23 mouse cellular contexts compared by ENCODE assay signal in genomic region chr6:49582040-49582707, GRCm38 (mm10).
DNase-seq lines count a peak whose midpoint lies in the region; ATAC-seq lines count a peak whose summit lies in the region.
"Had no signal": no experiment of that assay in that cellular context is flagged by ENCODE, and none has a peak within 500 bp of the region (broad histone marks: within the 10 kb centered on the region; RNA-seq: fewer than 3 reads in every experiment).

No protein-coding gene starts in this region.

- H3K4me3 ChIP-seq in forebrain, embryonic 15.5 days, result no peak overlapping the region
- no peak overlapping the region for H3K4me3 ChIP-seq in forebrain, embryonic 11.5 days (ENCODE audit: low read depth, low read length)
- no peak overlapping the region for H3K4me3 ChIP-seq in neural tube, embryonic 13.5 days
- no peak overlapping the region for H3K4me3 ChIP-seq in midbrain, embryonic 12.5 days
- H3K4me3 ChIP-seq: embryonic facial prominence, embryonic 10.5 days; heart, embryonic 15.5 days; limb, embryonic 12.5 days had no signal

- H3K9ac ChIP-seq in forebrain, embryonic 15.5 days (replicated peaks), result no peak overlapping the region
- H3K9ac ChIP-seq in forebrain, embryonic 11.5 days (ENCODE audit: low read length), result no peak overlapping the region
- H3K9ac ChIP-seq in neural tube, embryonic 13.5 days, result no peak overlapping the region
- H3K9ac ChIP-seq in midbrain, embryonic 12.5 days (replicated peaks), result no peak overlapping the region
- H3K9ac ChIP-seq: heart, embryonic 15.5 days; limb, embryonic 12.5 days; liver, postnatal 0 days had no signal

- 76% methylated on average over 8 of the region's 8 CpGs for WGBS in forebrain, embryonic 15.5 days
- 85% methylated on average over 8 of the region's 8 CpGs for WGBS in forebrain, embryonic 11.5 days
- WGBS in neural tube, embryonic 13.5 days, result 66% methylated on average over 8 of the region's 8 CpGs
- 69% methylated on average over 8 of the region's 8 CpGs for WGBS in midbrain, embryonic 12.5 days

- H3K27ac ChIP-seq in forebrain, embryonic 15.5 days (replicated peaks), result peak overlapping the region; percentile 15; the same call in 1 of the 2 replicates
- no peak overlapping the region for H3K27ac ChIP-seq in forebrain, embryonic 11.5 days (ENCODE audit: low read depth, low read length)
- peak overlapping the region; percentile 49; the same call in 1 of the 2 replicates for H3K27ac ChIP-seq in neural tube, embryonic 13.5 days (replicated peaks)
- H3K27ac ChIP-seq in midbrain, embryonic 12.5 days (replicated peaks), result peak overlapping the region; percentile 54
- H3K27ac ChIP-seq: embryonic facial prominence, embryonic 10.5 days; heart, embryonic 15.5 days; kidney, postnatal 0 days; limb, embryonic 12.5 days; macrophage had no signal

- H3K27me3 ChIP-seq in forebrain, embryonic 15.5 days, result no peaks in the 10 kb centered on the region
- no peaks in the 10 kb centered on the region for H3K27me3 ChIP-seq in forebrain, embryonic 11.5 days (ENCODE audit: control insufficient read depth, insufficient read depth, low read length)
- H3K27me3 ChIP-seq in neural tube, embryonic 13.5 days, result no peaks in the 10 kb centered on the region
- no peaks in the 10 kb centered on the region for H3K27me3 ChIP-seq in midbrain, embryonic 12.5 days
- H3K27me3 ChIP-seq: heart, embryonic 15.5 days; limb, embryonic 12.5 days had no signal

- H3K4me1 ChIP-seq in forebrain, embryonic 15.5 days, result peaks cover 10% of the 10 kb centered on the region; the same call in 1 of the 2 replicates
- no peaks in the 10 kb centered on the region for H3K4me1 ChIP-seq in forebrain, embryonic 11.5 days (replicated peaks; ENCODE audit: control insufficient read depth, insufficient read depth, low read length)
- H3K4me1 ChIP-seq in neural tube, embryonic 13.5 days (replicated peaks), result peaks cover 21% of the 10 kb centered on the region
- H3K4me1 ChIP-seq in midbrain, embryonic 12.5 days, result peaks cover 4% of the 10 kb centered on the region; the same call in 1 of the 2 replicates
- H3K4me1 ChIP-seq: heart, embryonic 15.5 days; limb, embryonic 12.5 days had no signal

- ATAC-seq in forebrain, embryonic 15.5 days (replicated peaks), result no peak
- no peak for ATAC-seq in forebrain, embryonic 11.5 days (replicated peaks; ENCODE audit: low FRiP score)
- no peak for ATAC-seq in neural tube, embryonic 13.5 days (ENCODE audit: low read depth)
- no peak for ATAC-seq in midbrain, embryonic 12.5 days (ENCODE audit: low FRiP score, low read depth)
- ATAC-seq in inflammation-experienced regulatory T-cells, adult 6 months, result no peak
- ATAC-seq: liver, postnatal 0 days; lung, postnatal 0 days had no signal

- no peaks in the 10 kb centered on the region for H3K36me3 ChIP-seq in forebrain, embryonic 15.5 days
- no peaks in the 10 kb centered on the region for H3K36me3 ChIP-seq in forebrain, embryonic 11.5 days (ENCODE audit: control insufficient read depth, insufficient read depth, low read length)
- H3K36me3 ChIP-seq in neural tube, embryonic 13.5 days, result no peaks in the 10 kb centered on the region
- no peaks in the 10 kb centered on the region for H3K36me3 ChIP-seq in midbrain, embryonic 12.5 days
- H3K36me3 ChIP-seq: embryonic facial prominence, embryonic 10.5 days; heart, embryonic 15.5 days; limb, embryonic 12.5 days had no signal

- no peak for DNase-seq in forebrain, embryonic 11.5 days (ENCODE audit: low spot score)
- DNase-seq in neural tube, embryonic 10.5 days (ENCODE audit: extremely low spot score, low spot score), result no peak
- DNase-seq in kidney, postnatal 14 days, result no peak
- DNase-seq: adrenal gland, adult 2 months; B cell, adult 2 months; cerebellum, adult 11-12 months; heart, postnatal 36 days; kidney, adult 18-20 months; liver, postnatal 0 days; retina, postnatal 1 day; thymus, adult 18-20 months; thymus, postnatal 36 days had no signal

- no peak overlapping the region for H3K4me2 ChIP-seq in forebrain, embryonic 15.5 days (replicated peaks)
- no peak overlapping the region for H3K4me2 ChIP-seq in forebrain, embryonic 11.5 days (ENCODE audit: low read depth, low read length, severe bottlenecking)
- H3K4me2 ChIP-seq in neural tube, embryonic 13.5 days, result no peak overlapping the region
- H3K4me2 ChIP-seq in midbrain, embryonic 12.5 days (replicated peaks), result no peak overlapping the region
- H3K4me2 ChIP-seq: heart, embryonic 15.5 days; limb, embryonic 12.5 days; liver, embryonic 11.5 days had no signal

- H3K9me3 ChIP-seq in forebrain, embryonic 15.5 days, result no peaks in the 10 kb centered on the region
- no peaks in the 10 kb centered on the region for H3K9me3 ChIP-seq in forebrain, embryonic 11.5 days (ENCODE audit: control insufficient read depth, low read length)
- no peaks in the 10 kb centered on the region for H3K9me3 ChIP-seq in neural tube, embryonic 13.5 days
- no peaks in the 10 kb centered on the region for H3K9me3 ChIP-seq in midbrain, embryonic 12.5 days
- H3K9me3 ChIP-seq: embryonic facial prominence, embryonic 10.5 days; heart, embryonic 15.5 days; limb, embryonic 12.5 days had no signal
